Mouse (Mus musculus): ENCODE measurements around the gene Polg. TPM values are rescaled to one million over a fixed set of nuclear protein-coding genes. Genes with fewer than 3 reads are reported as not detected.
A peak's percentile ranks its signal among the peaks of the same experiment; 100 is the strongest.

Gene Polg
- polyA plus RNA-seq, 1 experiment from 2014 or later = 13.9 TPM

GRCm38 (mm10) chr7:79467951-79468350 is 1.8 kb upstream of the Polg start:
- Histone ChIP-seq H3K4me2 (replicated peaks; ENCODE audit: low read depth) (no peak overlapping the region), H3K9ac (ENCODE audit: low read length) (no peak overlapping the region), H3K9me3 (ENCODE audit: control insufficient read depth, low read length) (no peaks in the 10 kb centered on the region), H3K4me3 (ENCODE audit: low read depth, low read length) (peak overlapping the region; percentile 95; the same call in 1 of the 2 replicates), H3K4me1 (replicated peaks; ENCODE audit: control insufficient read depth, insufficient read depth) (peaks cover 6% of the 10 kb centered on the region), H3K27me3 (ENCODE audit: control insufficient read depth, insufficient read depth, low read length) (no peaks in the 10 kb centered on the region), H3K27ac (replicated peaks) (no peak overlapping the region), H3K36me3 (ENCODE audit: control insufficient read depth, insufficient read depth, low read length) (no peaks in the 10 kb centered on the region)
- no peak for TF ChIP-seq EP300 (optimal IDR thresholded peaks at IDR 0.05)
- TF ChIP-seq CTCF (IDR thresholded peaks at IDR 0.05; ENCODE audit: low read depth) = no peak
- DNase-seq (ENCODE audit: low spot score) (no peak), ATAC-seq (ENCODE audit: low FRiP score, low TSS enrichment) (no peak)
- 15% methylated on average over 2 of the region's 6 CpGs for WGBS

- no peaks in the 10 kb centered on the region for H3K27me3 ChIP-seq (ENCODE audit: control insufficient read depth, insufficient read depth, low read length)
- H3K9me3 ChIP-seq (ENCODE audit: control insufficient read depth, low read length) = no peaks in the 10 kb centered on the region
- DNase-seq (ENCODE audit: low spot score) = no peak
- peaks cover 7% of the 10 kb centered on the region; the same call in 1 of the 2 replicates for H3K36me3 ChIP-seq (ENCODE audit: control insufficient read depth, insufficient read depth, low read length)
- H3K4me3 ChIP-seq (ENCODE audit: low read depth, low read length) = peak overlapping the region; percentile 95
- under 1% methylated on average over 40 of the region's 47 CpGs for WGBS
- H3K27ac ChIP-seq (replicated peaks) = peak overlapping the region; percentile 94
- peak overlapping the region; percentile 93 for H3K9ac ChIP-seq (ENCODE audit: low read length)
- peak overlapping the region; percentile 88 for H3K4me2 ChIP-seq (replicated peaks; ENCODE audit: low read depth)
- H3K4me1 ChIP-seq (replicated peaks; ENCODE audit: control insufficient read depth, insufficient read depth) = peaks cover 6% of the 10 kb centered on the region
- TF ChIP-seq CTCF (IDR thresholded peaks at IDR 0.05; ENCODE audit: low read depth) = 0 out of 2 replicates have a peak, but pooled peaks have one; percentile 6
- TF ChIP-seq EP300 (optimal IDR thresholded peaks at IDR 0.05) = no peak
- peak; percentile 40 for ATAC-seq (ENCODE audit: low FRiP score, low TSS enrichment)
These were observed 609 bp downstream of the Polg start for GRCm38 (mm10) chr7:79465461-79466044.

- Histone ChIP-seq H3K27ac (replicated peaks) (no peak overlapping the region), H3K36me3 (ENCODE audit: control insufficient read depth, insufficient read depth, low read length) (peaks cover 13% of the 10 kb centered on the region), H3K4me2 (replicated peaks; ENCODE audit: low read depth) (peak overlapping the region; percentile 88), H3K9ac (ENCODE audit: low read length) (peak overlapping the region; percentile 93), H3K27me3 (ENCODE audit: control insufficient read depth, insufficient read depth, low read length) (no peaks in the 10 kb centered on the region), H3K4me3 (ENCODE audit: low read depth, low read length) (peak overlapping the region; percentile 95), H3K9me3 (ENCODE audit: control insufficient read depth, low read length) (no peaks in the 10 kb centered on the region), H3K4me1 (replicated peaks; ENCODE audit: control insufficient read depth, insufficient read depth) (peaks cover 6% of the 10 kb centered on the region)
- 10% methylated on average over 46 of the region's 47 CpGs for WGBS
- TF ChIP-seq EP300 (optimal IDR thresholded peaks at IDR 0.05) (no peak), CTCF (IDR thresholded peaks at IDR 0.05; ENCODE audit: low read depth) (no peak)
- peak; percentile 43 for DNase-seq (ENCODE audit: low spot score)
- no peak for ATAC-seq (ENCODE audit: low FRiP score, low TSS enrichment)
These were observed 1.3 kb downstream of the Polg start for GRCm38 (mm10) chr7:79464776-79465420.

GRCm38 (mm10) chr7:79463376-79464077 is 2.6 kb downstream of the Polg start:
- H3K9ac ChIP-seq (ENCODE audit: low read length) = no peak overlapping the region

DNA sequence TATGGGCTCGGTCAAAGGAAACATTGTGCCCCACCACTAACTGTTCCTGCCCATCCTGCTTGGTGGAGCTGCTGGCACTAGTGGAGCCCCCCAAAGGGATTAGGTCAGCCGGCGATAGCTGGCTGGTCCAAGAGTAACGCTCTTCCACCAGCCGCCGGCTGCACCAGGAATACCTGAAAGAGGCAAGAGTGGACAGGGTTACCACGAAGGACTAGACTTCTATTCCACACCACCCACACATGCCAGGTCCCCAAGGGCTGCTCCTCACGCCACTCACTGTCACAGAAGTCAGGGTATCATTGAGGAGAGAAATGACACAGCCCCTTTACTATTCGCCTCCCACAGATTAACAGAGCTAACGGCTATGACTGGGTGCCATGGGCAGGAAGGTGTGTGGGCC is 4.4 kb downstream of the Polg start:
- no peaks in the 10 kb centered on the region for H3K27me3 ChIP-seq (ENCODE audit: control insufficient read depth, insufficient read depth, low read length)
- DNase-seq (ENCODE audit: low spot score) = no peak
- H3K9ac ChIP-seq (ENCODE audit: low read length) = no peak overlapping the region
- H3K4me3 ChIP-seq (ENCODE audit: low read depth, low read length) = no peak overlapping the region
- WGBS = 94% methylated on average over 10 of the region's 10 CpGs
- peaks cover 38% of the 10 kb centered on the region for H3K36me3 ChIP-seq (ENCODE audit: control insufficient read depth, insufficient read depth, low read length)
- H3K27ac ChIP-seq (replicated peaks) = no peak overlapping the region
- H3K4me1 ChIP-seq (replicated peaks; ENCODE audit: control insufficient read depth, insufficient read depth) = peaks cover 6% of the 10 kb centered on the region
- no peak overlapping the region for H3K4me2 ChIP-seq (replicated peaks; ENCODE audit: low read depth)
- no peak for ATAC-seq (ENCODE audit: low FRiP score, low TSS enrichment)
- no peaks in the 10 kb centered on the region for H3K9me3 ChIP-seq (ENCODE audit: control insufficient read depth, low read length)
- TF ChIP-seq CTCF (IDR thresholded peaks at IDR 0.05; ENCODE audit: low read depth) (no peak), EP300 (optimal IDR thresholded peaks at IDR 0.05) (no peak)

More at GRCm38 (mm10) chr7:79463376-79464077, 2.6 kb downstream of the Polg start:
- Histone ChIP-seq H3K36me3 (ENCODE audit: control insufficient read depth, insufficient read depth, low read length) (peaks cover 27% of the 10 kb centered on the region), H3K27ac (replicated peaks) (no peak overlapping the region), H3K27me3 (ENCODE audit: control insufficient read depth, insufficient read depth, low read length) (no peaks in the 10 kb centered on the region), H3K4me2 (replicated peaks; ENCODE audit: low read depth) (no peak overlapping the region), H3K4me3 (ENCODE audit: low read depth, low read length) (no peak overlapping the region), H3K9me3 (ENCODE audit: control insufficient read depth, low read length) (no peaks in the 10 kb centered on the region), H3K4me1 (replicated peaks; ENCODE audit: control insufficient read depth, insufficient read depth) (peaks cover 6% of the 10 kb centered on the region)
- WGBS = 80% methylated on average over 11 of the region's 11 CpGs
- ATAC-seq (ENCODE audit: low FRiP score, low TSS enrichment) = no peak
- DNase-seq (ENCODE audit: low spot score) = peak; percentile 32
- no peak for TF ChIP-seq CTCF (IDR thresholded peaks at IDR 0.05; ENCODE audit: low read depth)
- TF ChIP-seq EP300 (optimal IDR thresholded peaks at IDR 0.05) = no peak

Data from stomach, postnatal 0 days (tissue).